Mouse (Mus musculus) midbrain, embryonic 13.5 days (tissue): Measurements from ENCODE around the gene Scgb1a1. TPM values are rescaled to one million over a fixed set of nuclear protein-coding genes. Genes with fewer than 3 reads are reported as not detected.
A peak's percentile ranks its signal among the peaks of the same experiment; 100 is the strongest.
"Not testable (repeated sequence)": the region's sequence is repeated elsewhere in the genome, so short reads cannot be mapped to it uniquely, and the experiment has no call there.

Experiments
- ATAC-seq: fragments of 200-750 bp; cut with Nextera tagmentation; 2 replicates; pipeline ENCODE4 v1.8.0; 2017; ENCODE audit warnings: mild to moderate bottlenecking, moderate TSS enrichment, moderate library complexity
- H3K27ac ChIP-seq: fragments of 300-500 bp; sonication (generic); 2 replicates; pipeline ENCODE4 v1.5.1; 2015; ENCODE audit warnings: inconsistent platforms, mild to moderate bottlenecking, moderate library complexity
- H3K27me3 ChIP-seq: fragments of 300-500 bp; sonication (generic); 2 replicates; pipeline ENCODE4 v1.6.1; 2015; ENCODE audit warnings: mild to moderate bottlenecking, inconsistent platforms
- H3K36me3 ChIP-seq: fragments of 300-500 bp; sonication (generic); 2 replicates; pipeline ENCODE4 v1.6.1; 2015; ENCODE audit warnings: mild to moderate bottlenecking, inconsistent platforms
- H3K4me1 ChIP-seq: fragments of 300-500 bp; sonication (generic); replicated peaks from 2 replicates; pipeline ENCODE4 v1.6.1; 2015; ENCODE audit warnings: inconsistent platforms
- H3K4me2 ChIP-seq: fragments of 300-500 bp; sonication (generic); replicated peaks from 2 replicates; pipeline ENCODE4 v1.6.1; 2015; ENCODE audit warnings: moderate library complexity, mild to moderate bottlenecking, inconsistent platforms
- H3K4me3 ChIP-seq: fragments of 300-500 bp; sonication (generic); replicated peaks from 2 replicates; pipeline ENCODE4 v1.5.1; 2015; ENCODE audit warnings: mild to moderate bottlenecking, inconsistent platforms
- H3K9ac ChIP-seq: fragments of 300-500 bp; sonication (generic); replicated peaks from 2 replicates; pipeline ENCODE4 v1.6.1; 2015; ENCODE audit warnings: mild to moderate bottlenecking, inconsistent platforms
- H3K9me3 ChIP-seq: fragments of 300-500 bp; sonication (generic); 2 replicates; pipeline ENCODE4 v1.6.1; 2016; ENCODE audit warnings: mild to moderate bottlenecking, inconsistent platforms
- WGBS: fragments of 180-500 bp; shearing (Covaris S2); methylation state at CpG from one replicate; pipeline ENCODE4 v1.1.7; 2015; 5-methylcytosine and 5-hydroxymethylcytosine counted together
- polyA plus RNA-seq: library from polyadenylated mRNA; unstranded; fragments of >200 nt; fragmentation: Nextera tagmentation; extraction: Ambion mirVana; gene quantifications from 2 replicates; pipeline ENCODE4 v1.2.1, GENCODE M21; 2015

Scgb1a1 gene
- not detected in 2 replicates for polyA plus RNA-seq

GRCm38 (mm10) chr19:9087821-9088220, at the start of gene Scgb1a1:
TSS of gene Scgb1a1 (minus strand) at chr19:9087958.
- no peak within 1 kb of the TSS for H3K4me2 ChIP-seq
- no peak within 1 kb of the TSS for H3K9ac ChIP-seq
- H3K4me3 ChIP-seq, result no peak within 1 kb of the TSS
- H3K27me3 ChIP-seq, result no peaks in the 10 kb centered on the region
- no peaks in the 10 kb centered on the region for H3K36me3 ChIP-seq
- no peak within 1 kb of the TSS for H3K27ac ChIP-seq
- no peak for ATAC-seq
- WGBS, result 80% methylated on average over 4 of the region's 4 CpGs
- H3K9me3 ChIP-seq, result no peaks in the 10 kb centered on the region
- H3K4me1 ChIP-seq, result 0 out of 2 replicates have a peak, but pooled peaks cover under 1% of the 10 kb centered on the region

- H3K27ac ChIP-seq, result no peak overlapping the region
- H3K27me3 ChIP-seq, result no peaks in the 10 kb centered on the region
- peaks cover 21% of the 10 kb centered on the region for H3K4me1 ChIP-seq
- H3K4me3 ChIP-seq, result no peak overlapping the region
- no peaks in the 10 kb centered on the region for H3K9me3 ChIP-seq
- H3K36me3 ChIP-seq, result no peaks in the 10 kb centered on the region
- 80% methylated on average over 1 of the region's 1 CpGs for WGBS
- no peak for ATAC-seq
- no peak overlapping the region for H3K4me2 ChIP-seq
- no peak overlapping the region for H3K9ac ChIP-seq
These were observed 49.4 kb upstream of the Scgb1a1 start for GRCm38 (mm10) chr19:9137159-9137558.

- H3K27me3 ChIP-seq, result no peaks in the 10 kb centered on the region
- ATAC-seq, result peak; percentile 98
- H3K4me3 ChIP-seq, result peak within 1 kb of the TSS; percentile 71
- H3K4me2 ChIP-seq, result peak within 1 kb of the TSS; percentile 96
- WGBS, result 12% methylated on average over 31 of the region's 31 CpGs
- peak within 1 kb of the TSS; percentile 78 for H3K9ac ChIP-seq
- H3K4me1 ChIP-seq, result peaks cover 21% of the 10 kb centered on the region
- H3K36me3 ChIP-seq, result no peaks in the 10 kb centered on the region
- H3K27ac ChIP-seq, result peak within 1 kb of the TSS; percentile 67
- no peaks in the 10 kb centered on the region for H3K9me3 ChIP-seq
These were observed 48.0 kb upstream of the Scgb1a1 start, which contains the start of gene Asrgl1 for GRCm38 (mm10) chr19:9135512-9136331. TSS of gene Asrgl1 (minus strand) at chr19:9135636.

GRCm38 (mm10) chr19:9134746-9135511, 47.2 kb upstream of the Scgb1a1 start:
- Histone ChIP-seq H3K4me3 (peak overlapping the region; percentile 71), H3K4me2 (peak overlapping the region; percentile 96), H3K27ac (peak overlapping the region; percentile 67), H3K9ac (peak overlapping the region; percentile 78), H3K36me3 (no peaks in the 10 kb centered on the region), H3K9me3 (no peaks in the 10 kb centered on the region), H3K27me3 (no peaks in the 10 kb centered on the region), H3K4me1 (peaks cover 21% of the 10 kb centered on the region)
- peak; percentile 92 for ATAC-seq
- 2% methylated on average over 36 of the region's 37 CpGs for whole genome bisulfite sequencing

GRCm38 (mm10) chr19:9129996-9130395, 42.2 kb upstream of the Scgb1a1 start:
- no peaks in the 10 kb centered on the region for H3K27me3 ChIP-seq
- H3K9ac ChIP-seq, result no peak overlapping the region
- 95% methylated on average over 1 of the region's 1 CpGs for WGBS
- H3K9me3 ChIP-seq, result no peaks in the 10 kb centered on the region
- H3K4me1 ChIP-seq, result peaks cover 16% of the 10 kb centered on the region
- no peak overlapping the region for H3K27ac ChIP-seq
- no peak overlapping the region for H3K4me3 ChIP-seq
- no peak overlapping the region for H3K4me2 ChIP-seq
- ATAC-seq, result no peak
- H3K36me3 ChIP-seq, result no peaks in the 10 kb centered on the region; the same call in 1 of the 2 replicates

- WGBS, result 94% methylated on average over 4 of the region's 4 CpGs
- Histone ChIP-seq H3K9ac (no peak overlapping the region), H3K9me3 (no peaks in the 10 kb centered on the region), H3K4me3 (no peak overlapping the region), H3K4me1 (peaks cover 7% of the 10 kb centered on the region; the same call in 1 of the 2 replicates), H3K4me2 (no peak overlapping the region), H3K36me3 (no peaks in the 10 kb centered on the region; the same call in 1 of the 2 replicates), H3K27ac (no peak overlapping the region), H3K27me3 (no peaks in the 10 kb centered on the region)
- ATAC-seq, result 0 out of 2 replicates have a peak, but pooled peaks have one; percentile 34
These were observed 40.9 kb upstream of the Scgb1a1 start for GRCm38 (mm10) chr19:9128499-9129194.

GRCm38 (mm10) chr19:9123986-9124385, 36.2 kb upstream of the Scgb1a1 start:
- H3K9ac ChIP-seq, H3K4me1 ChIP-seq, H3K4me3 ChIP-seq, H3K27me3 ChIP-seq, ATAC-seq, H3K27ac ChIP-seq, H3K9me3 ChIP-seq, H3K36me3 ChIP-seq, H3K4me2 ChIP-seq: not testable (repeated sequence)
- WGBS, result 96% methylated on average over 2 of the region's 2 CpGs

GRCm38 (mm10) chr19:9122390-9122789, 34.6 kb upstream of the Scgb1a1 start:
- H3K27me3 ChIP-seq, result no peaks in the 10 kb centered on the region
- no peak overlapping the region for H3K4me2 ChIP-seq
- WGBS, result 94% methylated on average over 1 of the region's 1 CpGs
- H3K9ac ChIP-seq, result no peak overlapping the region
- H3K9me3 ChIP-seq, result no peaks in the 10 kb centered on the region
- no peak overlapping the region for H3K4me3 ChIP-seq
- H3K36me3 ChIP-seq, result peaks cover 4% of the 10 kb centered on the region; the same call in 1 of the 2 replicates
- H3K27ac ChIP-seq, result no peak overlapping the region
- H3K4me1 ChIP-seq, result no peaks in the 10 kb centered on the region
- ATAC-seq, result no peak

- H3K36me3 ChIP-seq, result peaks cover 16% of the 10 kb centered on the region; the same call in 1 of the 2 replicates
- H3K27me3 ChIP-seq, result no peaks in the 10 kb centered on the region
- H3K27ac ChIP-seq, result no peak overlapping the region
- no peak overlapping the region for H3K4me2 ChIP-seq
- no peak overlapping the region for H3K9ac ChIP-seq
- no peaks in the 10 kb centered on the region for H3K9me3 ChIP-seq
- WGBS, result 90% methylated on average over 3 of the region's 3 CpGs
- H3K4me3 ChIP-seq, result no peak overlapping the region
- no peaks in the 10 kb centered on the region for H3K4me1 ChIP-seq
- ATAC-seq, result no peak
These were observed 32.1 kb upstream of the Scgb1a1 start for GRCm38 (mm10) chr19:9119655-9120425.

GRCm38 (mm10) chr19:9117275-9117674, 29.5 kb upstream of the Scgb1a1 start:
- peak; percentile 72; the same call in 1 of the 2 replicates for ATAC-seq
- H3K4me2 ChIP-seq, result no peak overlapping the region
- H3K27me3 ChIP-seq, result no peaks in the 10 kb centered on the region
- H3K36me3 ChIP-seq, result peaks cover 32% of the 10 kb centered on the region
- no peak overlapping the region for H3K27ac ChIP-seq
- H3K9me3 ChIP-seq, result no peaks in the 10 kb centered on the region
- no peaks in the 10 kb centered on the region for H3K4me1 ChIP-seq
- no peak overlapping the region for H3K9ac ChIP-seq
- H3K4me3 ChIP-seq, result no peak overlapping the region
- 87% methylated on average over 5 of the region's 5 CpGs for WGBS

GRCm38 (mm10) chr19:9116268-9116667, 28.5 kb upstream of the Scgb1a1 start:
- 87% methylated on average over 4 of the region's 4 CpGs for WGBS
- no peaks in the 10 kb centered on the region for H3K9me3 ChIP-seq
- peaks cover 32% of the 10 kb centered on the region for H3K36me3 ChIP-seq
- no peak for ATAC-seq
- no peaks in the 10 kb centered on the region for H3K27me3 ChIP-seq
- H3K4me2 ChIP-seq, result no peak overlapping the region
- no peak overlapping the region for H3K4me3 ChIP-seq
- no peaks in the 10 kb centered on the region for H3K4me1 ChIP-seq
- H3K9ac ChIP-seq, result no peak overlapping the region
- H3K27ac ChIP-seq, result no peak overlapping the region
